Mouse (Mus musculus) bone marrow, adult 2 months (tissue): ENCODE data around the gene Snx3.

Source experiments
- CTCF ChIP-seq: fragments of 200-500 bp; IDR thresholded peaks from 2 replicates; pipeline ENCODE4 v1.5.1; 2011; ENCODE audit warnings: low read length, control low read depth; ENCODE audit not compliant: control insufficient read depth, insufficient read depth
- POLR2A ChIP-seq: fragments of 200-500 bp; IDR thresholded peaks from 2 replicates; pipeline ENCODE4 v1.6.1; 2011; ENCODE audit warnings: low read depth, mild to moderate bottlenecking, control low read depth, low read length, borderline replicate concordance; ENCODE audit not compliant: control insufficient read depth

- TF ChIP-seq CTCF (no peak), POLR2A (no peak)
Observed at GRCm38 (mm10) chr10:42455981-42456380, 45.8 kb upstream of the Snx3 start.
